Mouse (Mus musculus) limb, embryonic 11.5 days (tissue): ENCODE results near the gene Sprr1a. TPM values are rescaled to one million over a fixed set of nuclear protein-coding genes. Genes with fewer than 3 reads are reported as not detected.

Experiments
- polyA plus RNA-seq: library from polyadenylated mRNA; unstranded; fragments of >200 nt; fragmentation: Nextera tagmentation; extraction: Ambion mirVana; gene quantifications from 2 replicates; pipeline ENCODE4 v1.2.1, GENCODE M21; 2014

Sprr1a gene
- polyA plus RNA-seq, 1 experiment from 2014 or later: not detected

Other genes starting within 250 kb of the Sprr1a start
- not detected in 2 replicates for gene Sprr2a3, start 200.5 kb downstream of the Sprr1a start, polyA plus RNA-seq
- gene Sprr2b, start 169.3 kb downstream of the Sprr1a start, polyA plus RNA-seq: not detected in 2 replicates
- gene Sprr2d, start 146.8 kb downstream of the Sprr1a start, polyA plus RNA-seq: not detected in 2 replicates
- gene Sprr2e, start 133.8 kb downstream of the Sprr1a start, polyA plus RNA-seq: not detected in 2 replicates
- not detected in 2 replicates for gene Sprr2f, start 120.7 kb downstream of the Sprr1a start, polyA plus RNA-seq
- not detected in 2 replicates for gene Sprr2h, start 100.2 kb downstream of the Sprr1a start, polyA plus RNA-seq
- not detected in 2 replicates for gene Sprr2i, start 77.9 kb downstream of the Sprr1a start, polyA plus RNA-seq
- gene Sprr2j-ps, start 67.8 kb downstream of the Sprr1a start, polyA plus RNA-seq: not detected in 2 replicates
- gene Gm9774, start 56.5 kb downstream of the Sprr1a start, polyA plus RNA-seq: 4.9 and 5.8 TPM in 2 replicates
- not detected in 2 replicates for gene Sprr2k, start 53.3 kb downstream of the Sprr1a start, polyA plus RNA-seq
- not detected in 2 replicates for gene Sprr1b, start 47.1 kb downstream of the Sprr1a start, polyA plus RNA-seq
- not detected in 2 replicates for gene Sprr3, start 27.2 kb downstream of the Sprr1a start, polyA plus RNA-seq
- gene Sprr4, start 14.6 kb upstream of the Sprr1a start, polyA plus RNA-seq: not detected in 2 replicates
- gene 2310046K23Rik, start 48.6 kb upstream of the Sprr1a start, polyA plus RNA-seq: not detected in 2 replicates
- gene Ivl, start 87.8 kb upstream of the Sprr1a start, polyA plus RNA-seq: not detected in 2 replicates
- not detected in 2 replicates for gene Smcp, start 103.1 kb upstream of the Sprr1a start, polyA plus RNA-seq
- not detected in 2 replicates for gene 2210017I01Rik, start 121.6 kb upstream of the Sprr1a start, polyA plus RNA-seq
- not detected in 2 replicates for gene Lce6a, start 135.8 kb upstream of the Sprr1a start, polyA plus RNA-seq
- gene Lce1a1, start 162.4 kb upstream of the Sprr1a start, polyA plus RNA-seq: not detected in 2 replicates
- gene Lce1b, start 171.0 kb upstream of the Sprr1a start, polyA plus RNA-seq: not detected in 2 replicates
- gene Lce1a2, start 184.4 kb upstream of the Sprr1a start, polyA plus RNA-seq: not detected in 2 replicates
- gene Lce1c, start 193.4 kb upstream of the Sprr1a start, polyA plus RNA-seq: not detected in 2 replicates
- gene Lce1d, start 201.3 kb upstream of the Sprr1a start, polyA plus RNA-seq: not detected in 2 replicates
- not detected in 2 replicates for gene Lce1e, start 223.2 kb upstream of the Sprr1a start, polyA plus RNA-seq
- not detected in 2 replicates for gene Lce1f, start 234.5 kb upstream of the Sprr1a start, polyA plus RNA-seq